Mouse (Mus musculus) T-cell, adult 66 days (primary cell): ENCODE data around the gene Phc2. TPM values are rescaled to one million over a fixed set of nuclear protein-coding genes. Genes with fewer than 3 reads are reported as not detected.

Experiments used
- total RNA-seq, 2 experiments: library from RNA; stranded (reverse); gene quantifications; 3 replicates in 1 of 2; 4 replicates in 1 of 2; pipeline ENCODE4 v1.2.4; 2023

Gene Phc2
- 10 to 100 TPM; 74.1 to 75.5 TPM for total RNA-seq

GRCm38 (mm10) chr4:128654505-128655381 is at the start of gene Phc2:
Phc2 (plus strand) TSS chr4:128654702.

GRCm38 (mm10) chr4:128609925-128610402 is 44.5 kb upstream of the Phc2 start, which contains the start of gene Zscan20:
Zscan20 (minus strand) TSS chr4:128610098.

GRCm38 (mm10) chr4:128618246-128618911 is 36.1 kb upstream of the Phc2 start, which contains the start of gene Tlr12:
Tlr12 (minus strand) TSS chr4:128618619.

GRCm38 (mm10) chr4:128755064-128755463 is 100.6 kb downstream of the Phc2 start, which contains the start of gene A3galt2:
A3galt2 (plus strand) TSS chr4:128755364.

Other genes with a start within 250 kb of the Phc2 start
- gene Zscan20, start 44.6 kb upstream of the Phc2 start, total RNA-seq = 10 to 100 TPM; 10.9 to 13.1 TPM
- 1 to 10 TPM; 6.3 to 9.2 TPM for gene Tlr12, start 36.1 kb upstream of the Phc2 start, total RNA-seq
- 1 to 10 TPM; 4.3 to 4.5 TPM for gene A3galt2, start 100.7 kb downstream of the Phc2 start, total RNA-seq
- 10 to 100 TPM; 37.3 to 46.6 TPM for gene Zfp362, start 151.3 kb downstream of the Phc2 start, total RNA-seq
- 1 to 10 TPM; 6.0 to 6.6 TPM for gene Trim62, start 228.9 kb downstream of the Phc2 start, total RNA-seq